Comparison of ENCODE assay signal across 8 mouse cellular contexts in the genomic region with DNA sequence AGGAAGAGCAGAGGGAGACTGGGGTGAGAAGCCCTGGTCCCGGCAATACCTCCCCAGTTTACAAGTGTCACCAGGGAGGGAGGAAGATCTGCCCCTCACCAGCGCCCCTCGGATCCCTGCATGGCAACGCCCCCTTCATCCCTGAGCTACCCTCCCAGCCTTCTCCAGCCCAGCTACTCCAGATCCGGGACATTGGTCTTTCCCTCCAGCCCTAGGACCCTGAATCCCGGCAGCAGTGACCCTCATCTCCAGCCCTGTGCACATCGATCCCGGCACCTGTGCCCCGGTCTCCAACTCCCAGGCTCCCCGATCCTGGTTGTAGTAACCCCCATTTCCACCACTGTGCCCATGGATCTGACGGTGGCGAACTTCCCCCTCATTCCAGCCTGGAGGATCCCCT. TPM values are rescaled to one million over a fixed set of nuclear protein-coding genes. Genes with fewer than 3 reads are reported as not detected.
A peak's percentile ranks its signal among the peaks of the same experiment; 100 is the strongest.
DNase-seq lines count a peak whose midpoint lies in the region; ATAC-seq and TF ChIP-seq lines count a peak whose summit lies in the region.

No protein-coding gene starts in this region.

- peak overlapping the region; percentile 98 for H3K4me2 ChIP-seq in heart, embryonic 15.5 days
- peak overlapping the region; percentile 89 for H3K4me2 ChIP-seq in forebrain, postnatal 0 days (ENCODE audit: low read depth)

- H3K27ac ChIP-seq in heart, embryonic 15.5 days: peak overlapping the region; percentile 68
- H3K27ac ChIP-seq in forebrain, postnatal 0 days (ENCODE audit: low read depth, low read length): peak overlapping the region; percentile 57

- no peaks in the 10 kb centered on the region for H3K36me3 ChIP-seq in heart, embryonic 15.5 days
- H3K36me3 ChIP-seq in forebrain, postnatal 0 days (ENCODE audit: insufficient read depth): peaks cover 15% of the 10 kb centered on the region
- H3K36me3 ChIP-seq in megakaryocyte, embryonic 14.5 days (replicated peaks; ENCODE audit: low read length): peaks cover 43% of the 10 kb centered on the region

- WGBS in heart, embryonic 15.5 days: under 1% methylated on average over 12 of the region's 12 CpGs
- WGBS in forebrain, postnatal 0 days: 3% methylated on average over 12 of the region's 12 CpGs

- H3K27me3 ChIP-seq in heart, embryonic 15.5 days: no peaks in the 10 kb centered on the region
- no peaks in the 10 kb centered on the region for H3K27me3 ChIP-seq in forebrain, postnatal 0 days (ENCODE audit: insufficient read depth, low read length)
- peaks cover 12% of the 10 kb centered on the region for H3K27me3 ChIP-seq in megakaryocyte, embryonic 14.5 days (replicated peaks)

- H3K4me3 ChIP-seq in heart, embryonic 15.5 days: peak overlapping the region; percentile 74
- H3K4me3 ChIP-seq in forebrain, postnatal 0 days (ENCODE audit: low read depth, low read length): peak overlapping the region; percentile 84
- H3K4me3 ChIP-seq in megakaryocyte, embryonic 14.5 days (replicated peaks): peak overlapping the region; percentile 96

- H3K4me1 ChIP-seq in heart, embryonic 15.5 days (replicated peaks): peaks cover 32% of the 10 kb centered on the region
- peaks cover 12% of the 10 kb centered on the region for H3K4me1 ChIP-seq in forebrain, postnatal 0 days (ENCODE audit: insufficient read depth)
- H3K4me1 ChIP-seq in megakaryocyte, embryonic 14.5 days: peaks cover 76% of the 10 kb centered on the region

- H3K9me3 ChIP-seq in heart, embryonic 15.5 days (replicated peaks): no peaks in the 10 kb centered on the region
- H3K9me3 ChIP-seq in forebrain, postnatal 0 days (ENCODE audit: low read length): no peaks in the 10 kb centered on the region
- no peaks in the 10 kb centered on the region for H3K9me3 ChIP-seq in megakaryocyte, embryonic 14.5 days

- no peak for TF ChIP-seq CTCF in forebrain, postnatal 0 days (IDR thresholded peaks at IDR 0.05; ENCODE audit: low read depth)

- intact Hi-C loops in heart, postnatal 25 days (cut with DNase I): loop anchor here (5.0 kb wide), 1 partner anchor 165 kb away; no protein-coding TSS in a partner anchor

- no peak for ATAC-seq in heart, embryonic 15.5 days (replicated peaks; ENCODE audit: insufficient number of reproducible peaks, insufficient read depth, low FRiP score, low read depth)
- ATAC-seq in forebrain, postnatal 0 days: peak; percentile 1; the same call in 1 of the 2 replicates

- no peak for DNase-seq in heart, postnatal 25 days (ENCODE audit: low spot score)
- peak; percentile 46 for DNase-seq in MN1 (ENCODE audit: low spot score)
- DNase-seq in forebrain, postnatal 0 days: no peak
- no peak for DNase-seq in gastrocnemius, postnatal 10 days
- DNase-seq in spleen, postnatal 14 days (ENCODE audit: low spot score in 2 of 2): no peak
- DNase-seq in ovary, postnatal 14 days (ENCODE audit: low spot score): no peak

- peak overlapping the region; percentile 74 for H3K9ac ChIP-seq in heart, embryonic 15.5 days
- peak overlapping the region; percentile 52 for H3K9ac ChIP-seq in forebrain, postnatal 0 days

RNA-seq across cellular contexts. Expression of gene Mvd, which starts 0.4 kb away (rescaled TPM):
- 13.3 and 18.9 TPM in 2 replicates for polyA plus RNA-seq in heart, embryonic 15.5 days (2015; fragmentation: Nextera tagmentation; extraction: Ambion mirVana)
- 1 to 10 TPM; 5.3 to 5.7 TPM for total RNA-seq in heart, postnatal 25 days (2021)
- total RNA-seq in forebrain, postnatal 0 days (2014; rRNA removed): 53.4 and 84.0 TPM in 2 replicates
- 66.7 and 73.9 TPM in 2 replicates for polyA plus RNA-seq in forebrain, postnatal 0 days (2015; fragmentation: Nextera tagmentation; extraction: Ambion mirVana)
- polyA plus RNA-seq in megakaryocyte, embryonic 14.5 days (2012; ENCODE audit: insufficient read depth, low replicate concordance): 66.0 and 142 TPM in 2 replicates
- total RNA-seq in gastrocnemius, postnatal 10 days (2021): 1 to 10 TPM; 6.9 to 7.9 TPM

RNA-seq across cellular contexts. Expression of gene Cyba, which starts 10.1 kb away (rescaled TPM):
- polyA plus RNA-seq in heart, embryonic 15.5 days (2015; fragmentation: Nextera tagmentation; extraction: Ambion mirVana): 176 and 197 TPM in 2 replicates
- 10 to 100 TPM; 39.4 to 45.3 TPM for total RNA-seq in heart, postnatal 25 days (2021)
- 14.2 and 17.9 TPM in 2 replicates for total RNA-seq in forebrain, postnatal 0 days (2014; rRNA removed)
- 37.9 and 40.6 TPM in 2 replicates for polyA plus RNA-seq in forebrain, postnatal 0 days (2015; fragmentation: Nextera tagmentation; extraction: Ambion mirVana)
- polyA plus RNA-seq in megakaryocyte, embryonic 14.5 days (2012; ENCODE audit: insufficient read depth, low replicate concordance): 3,699 and 12,582 TPM in 2 replicates
- 10 to 100 TPM; 23.8 to 28.6 TPM for total RNA-seq in gastrocnemius, postnatal 10 days (2021)

RNA-seq across cellular contexts. Expression of gene Snai3, which starts 17.8 kb away (rescaled TPM):
- polyA plus RNA-seq in heart, embryonic 15.5 days (2015; fragmentation: Nextera tagmentation; extraction: Ambion mirVana): 2.0 and 2.5 TPM in 2 replicates
- 1 to 10 TPM; 2.5 to 2.7 TPM for total RNA-seq in heart, postnatal 25 days (2021)
- total RNA-seq in forebrain, postnatal 0 days (2014; rRNA removed): 0.23 TPM in 1 of 2 replicates, not detected in the other
- not detected in 2 replicates for polyA plus RNA-seq in forebrain, postnatal 0 days (2015; fragmentation: Nextera tagmentation; extraction: Ambion mirVana)
- 2.8 and 8.0 TPM in 2 replicates for polyA plus RNA-seq in megakaryocyte, embryonic 14.5 days (2012; ENCODE audit: insufficient read depth, low replicate concordance)
- total RNA-seq in gastrocnemius, postnatal 10 days (2021): 1 to 10 TPM; 2.5 to 3.1 TPM

RNA-seq across cellular contexts. Expression of gene Il17c, which starts 21.0 kb away (rescaled TPM):
- polyA plus RNA-seq in heart, embryonic 15.5 days (2015; fragmentation: Nextera tagmentation; extraction: Ambion mirVana): 0.34 TPM in 1 of 2 replicates, not detected in the other
- total RNA-seq in heart, postnatal 25 days (2021): not detected
- total RNA-seq in forebrain, postnatal 0 days (2014; rRNA removed): 0.67 TPM in 1 of 2 replicates, not detected in the other
- polyA plus RNA-seq in forebrain, postnatal 0 days (2015; fragmentation: Nextera tagmentation; extraction: Ambion mirVana): not detected in 2 replicates
- 0.68 TPM in 1 of 2 replicates, not detected in the other for polyA plus RNA-seq in megakaryocyte, embryonic 14.5 days (2012; ENCODE audit: insufficient read depth, low replicate concordance)
- not detected for total RNA-seq in gastrocnemius, postnatal 10 days (2021)

RNA-seq across cellular contexts. Expression of gene Rnf166, which starts 33.1 kb away (rescaled TPM):
- polyA plus RNA-seq in heart, embryonic 15.5 days (2015; fragmentation: Nextera tagmentation; extraction: Ambion mirVana): 37.0 and 44.4 TPM in 2 replicates
- 10 to 100 TPM; 35.8 to 38.2 TPM for total RNA-seq in heart, postnatal 25 days (2021)
- 32.1 TPM in 2 replicates for total RNA-seq in forebrain, postnatal 0 days (2014; rRNA removed)
- polyA plus RNA-seq in forebrain, postnatal 0 days (2015; fragmentation: Nextera tagmentation; extraction: Ambion mirVana): 26.2 and 26.5 TPM in 2 replicates
- polyA plus RNA-seq in megakaryocyte, embryonic 14.5 days (2012; ENCODE audit: insufficient read depth, low replicate concordance): 86.9 and 219 TPM in 2 replicates
- 10 to 100 TPM; 26.2 to 28.0 TPM for total RNA-seq in gastrocnemius, postnatal 10 days (2021)
